Mouse (Mus musculus) heart, postnatal 0 days (tissue): Measurements from ENCODE around the gene Cracr2a.

Experiments
- CTCF ChIP-seq: IDR thresholded peaks from 2 replicates; pipeline ENCODE4 v1.5.1; 2016; ENCODE audit warnings: antibody characterized with exemption, control low read depth, low read depth
- EP300 ChIP-seq: IDR thresholded peaks from 2 replicates; pipeline ENCODE4 v1.6.1; 2016; ENCODE audit warnings: antibody characterized with exemption, low read depth

- peak; percentile 58 for TF ChIP-seq CTCF
- no peak for TF ChIP-seq EP300
Observed at GRCm38 (mm10) chr6:127617258-127618025, 56.3 kb downstream of the Cracr2a start.
